Mouse (Mus musculus) lung, postnatal 0 days (tissue): Measurements from ENCODE around the gene Gm42674.

ENCODE experiments used
- CTCF ChIP-seq: IDR thresholded peaks from 2 replicates; pipeline ENCODE4 v1.5.1; 2016; ENCODE audit warnings: antibody characterized with exemption, mild to moderate bottlenecking
- EP300 ChIP-seq: IDR thresholded peaks from 2 replicates; pipeline ENCODE4 v1.6.1; 2016; ENCODE audit warnings: antibody characterized with exemption, mild to moderate bottlenecking, control low read depth

- no peak for TF ChIP-seq CTCF
- no peak for TF ChIP-seq EP300
Measured at GRCm38 (mm10) chr3:90607361-90607760, 5.7 kb downstream of the Gm42674 start.
